Mouse (Mus musculus) testis, postnatal 10 days (tissue): ENCODE measurements around the gene Hagh.

ENCODE experiments used
- DNase-seq: peaks from one replicate; pipeline ENCODE4 v3.0.0; 2021; ENCODE audit warnings: low spot score

Hagh gene

GRCm38 (mm10) chr17:24902671-24903474 lies 62.9 kb downstream of the Hagh start:
- no peak for DNase-seq

- no peak for DNase-seq
Measured at GRCm38 (mm10) chr17:24903767-24904166, 63.8 kb downstream of the Hagh start.

GRCm38 (mm10) chr17:24907591-24907990 lies 67.6 kb downstream of the Hagh start:
- no peak for DNase-seq

GRCm38 (mm10) chr17:24913984-24914383 lies 74.0 kb downstream of the Hagh start:
- no peak for DNase-seq
